Mouse (Mus musculus): Measurements from ENCODE around the gene Svep1. TPM values are rescaled to one million over a fixed set of nuclear protein-coding genes. Genes with fewer than 3 reads are reported as not detected.

The Svep1 gene
- polyA plus RNA-seq, 2 experiments: 0.29 to 0.34 TPM

GRCm38 (mm10) chr4:58085340-58085739 is 121.3 kb downstream of the Svep1 start:
- Histone ChIP-seq H3K4me1 (replicated peaks; ENCODE audit: control insufficient read depth in 2 of 2, insufficient read depth in 2 of 2, low read length in 1 of 2) (no peaks in the 10 kb centered on the region), H3K9ac (replicated peaks) (no peak overlapping the region), H3K27ac (no peak overlapping the region), H3K27me3 (ENCODE audit: control insufficient read depth, insufficient read depth, low read length) (no peaks in the 10 kb centered on the region), H3K36me3 (replicated peaks; ENCODE audit: control insufficient read depth, insufficient read depth, low read depth) (no peaks in the 10 kb centered on the region), H3K4me2 (ENCODE audit: low read depth) (no peak overlapping the region), H3K9me3 (ENCODE audit: control insufficient read depth, low read length) (no peaks in the 10 kb centered on the region), H3K4me3 (ENCODE audit: insufficient read depth in 1 of 2, low read depth in 2 of 2, low read length in 2 of 2) (no peak overlapping the region)
- ATAC-seq (ENCODE audit: insufficient read depth): no peak
- DNase-seq (ENCODE audit: low read depth in 3 of 3, low spot score in 3 of 3): no peak
- TF ChIP-seq CTCF (IDR thresholded peaks at IDR 0.05; ENCODE audit: low read depth): peak; percentile 41; the same call in 1 of the 2 replicates
- no peak for TF ChIP-seq EP300 (IDR thresholded peaks at IDR 0.05; ENCODE audit: low read depth)
- WGBS (ENCODE audit: insufficient replicate concordance): 55% methylated on average over 3 of the region's 3 CpGs

GRCm38 (mm10) chr4:58084155-58084554 is 122.5 kb downstream of the Svep1 start:
- ATAC-seq (ENCODE audit: insufficient read depth): no peak
- Histone ChIP-seq H3K9ac (replicated peaks) (no peak overlapping the region), H3K9me3 (ENCODE audit: control insufficient read depth, low read length) (no peaks in the 10 kb centered on the region), H3K27me3 (ENCODE audit: control insufficient read depth, insufficient read depth, low read length) (no peaks in the 10 kb centered on the region), H3K36me3 (replicated peaks; ENCODE audit: control insufficient read depth, insufficient read depth, low read depth) (no peaks in the 10 kb centered on the region), H3K4me2 (ENCODE audit: low read depth) (no peak overlapping the region), H3K4me1 (replicated peaks; ENCODE audit: control insufficient read depth in 2 of 2, insufficient read depth in 2 of 2, low read length in 1 of 2) (no peaks in the 10 kb centered on the region), H3K4me3 (ENCODE audit: insufficient read depth in 1 of 2, low read depth in 2 of 2, low read length in 2 of 2) (no peak overlapping the region), H3K27ac (no peak overlapping the region)
- no peak for DNase-seq (ENCODE audit: low read depth in 3 of 3, low spot score in 3 of 3)
- no peak for TF ChIP-seq CTCF (IDR thresholded peaks at IDR 0.05; ENCODE audit: low read depth)
- TF ChIP-seq EP300 (IDR thresholded peaks at IDR 0.05; ENCODE audit: low read depth): no peak
- 75% methylated on average over 5 of the region's 5 CpGs for WGBS (ENCODE audit: insufficient replicate concordance)

GRCm38 (mm10) chr4:58082588-58082987 is 124.1 kb downstream of the Svep1 start:
- ATAC-seq (ENCODE audit: insufficient read depth): no peak
- H3K4me3 ChIP-seq (ENCODE audit: insufficient read depth in 1 of 2, low read depth in 2 of 2, low read length in 2 of 2): no peak overlapping the region
- H3K9ac ChIP-seq (replicated peaks): no peak overlapping the region
- H3K27ac ChIP-seq: no peak overlapping the region
- H3K27me3 ChIP-seq (ENCODE audit: control insufficient read depth, insufficient read depth, low read length): no peaks in the 10 kb centered on the region
- WGBS (ENCODE audit: insufficient replicate concordance): 9% methylated on average over 5 of the region's 5 CpGs
- H3K4me1 ChIP-seq (replicated peaks; ENCODE audit: control insufficient read depth in 2 of 2, insufficient read depth in 2 of 2, low read length in 1 of 2): no peaks in the 10 kb centered on the region
- no peaks in the 10 kb centered on the region for H3K36me3 ChIP-seq (replicated peaks; ENCODE audit: control insufficient read depth, insufficient read depth, low read depth)
- H3K9me3 ChIP-seq (ENCODE audit: control insufficient read depth, low read length): no peaks in the 10 kb centered on the region
- DNase-seq (ENCODE audit: low read depth in 3 of 3, low spot score in 3 of 3): peak in 2 of 3 experiments; percentile 3 to 14
- no peak overlapping the region for H3K4me2 ChIP-seq (ENCODE audit: low read depth)
- peak; percentile 82 for TF ChIP-seq CTCF (IDR thresholded peaks at IDR 0.05; ENCODE audit: low read depth)
- no peak for TF ChIP-seq EP300 (IDR thresholded peaks at IDR 0.05; ENCODE audit: low read depth)

- no peak overlapping the region for H3K27ac ChIP-seq
- WGBS (ENCODE audit: insufficient replicate concordance): 21% methylated on average over 10 of the region's 10 CpGs
- no peak overlapping the region for H3K4me3 ChIP-seq (ENCODE audit: insufficient read depth in 1 of 2, low read depth in 2 of 2, low read length in 2 of 2)
- DNase-seq (ENCODE audit: low read depth in 3 of 3, low spot score in 3 of 3) (peak; percentile 17 to 24 (median 22)), ATAC-seq (ENCODE audit: insufficient read depth) (no peak)
- no peak for TF ChIP-seq EP300 (IDR thresholded peaks at IDR 0.05; ENCODE audit: low read depth)
- TF ChIP-seq CTCF (IDR thresholded peaks at IDR 0.05; ENCODE audit: low read depth): peak; percentile 71
- H3K36me3 ChIP-seq (replicated peaks; ENCODE audit: control insufficient read depth, insufficient read depth, low read depth): no peaks in the 10 kb centered on the region
- H3K4me2 ChIP-seq (ENCODE audit: low read depth): no peak overlapping the region
- no peaks in the 10 kb centered on the region for H3K4me1 ChIP-seq (replicated peaks; ENCODE audit: control insufficient read depth in 2 of 2, insufficient read depth in 2 of 2, low read length in 1 of 2)
- H3K27me3 ChIP-seq (ENCODE audit: control insufficient read depth, insufficient read depth, low read length): no peaks in the 10 kb centered on the region
- H3K9me3 ChIP-seq (ENCODE audit: control insufficient read depth, low read length): no peaks in the 10 kb centered on the region
- no peak overlapping the region for H3K9ac ChIP-seq (replicated peaks)
Measured at GRCm38 (mm10) chr4:58079631-58080030, 127.0 kb downstream of the Svep1 start.

GRCm38 (mm10) chr4:58077950-58078349 is 128.7 kb downstream of the Svep1 start:
- ATAC-seq (ENCODE audit: insufficient read depth): no peak

More at GRCm38 (mm10) chr4:58077950-58078349, 128.7 kb downstream of the Svep1 start:
- Histone ChIP-seq H3K4me2 (ENCODE audit: low read depth) (no peak overlapping the region), H3K4me1 (replicated peaks; ENCODE audit: control insufficient read depth in 2 of 2, insufficient read depth in 2 of 2, low read length in 1 of 2) (no peaks in the 10 kb centered on the region), H3K36me3 (replicated peaks; ENCODE audit: control insufficient read depth, insufficient read depth, low read depth) (no peaks in the 10 kb centered on the region), H3K27ac (no peak overlapping the region), H3K9me3 (ENCODE audit: control insufficient read depth, low read length) (no peaks in the 10 kb centered on the region), H3K27me3 (ENCODE audit: control insufficient read depth, insufficient read depth, low read length) (no peaks in the 10 kb centered on the region), H3K9ac (replicated peaks) (no peak overlapping the region), H3K4me3 (ENCODE audit: insufficient read depth in 1 of 2, low read depth in 2 of 2, low read length in 2 of 2) (no peak overlapping the region)
- TF ChIP-seq CTCF (IDR thresholded peaks at IDR 0.05; ENCODE audit: low read depth): no peak
- no peak for TF ChIP-seq EP300 (IDR thresholded peaks at IDR 0.05; ENCODE audit: low read depth)
- DNase-seq (ENCODE audit: low read depth in 3 of 3, low spot score in 3 of 3): no peak
- WGBS (ENCODE audit: insufficient replicate concordance): 21% methylated on average over 6 of the region's 6 CpGs

All from liver, embryonic 14.5 days (tissue).